Mouse (Mus musculus) embryonic facial prominence, embryonic 11.5 days (tissue): Measurements from ENCODE around the gene Zfp955a. TPM values are rescaled to one million over a fixed set of nuclear protein-coding genes. Genes with fewer than 3 reads are reported as not detected.
"Not testable (repeated sequence)": the region's sequence is repeated elsewhere in the genome, so short reads cannot be mapped to it uniquely, and the experiment has no call there.

Experiments
- ATAC-seq: fragments of 200-750 bp; cut with Nextera tagmentation; replicated peaks from 2 replicates; pipeline ENCODE4 v1.8.0; 2017; ENCODE audit warnings: low read depth; ENCODE audit not compliant: insufficient number of reproducible peaks, low FRiP score, low TSS enrichment
- DNase-seq: peaks from one replicate; pipeline ENCODE4 v3.0.0-alpha.2; 2015; ENCODE audit warnings: low spot score
- H3K27ac ChIP-seq: fragments of 300-500 bp; sonication (generic); replicated peaks from 2 replicates; pipeline ENCODE4 v1.5.1; 2014; ENCODE audit warnings: mild to moderate bottlenecking, low read depth, low read length, control low read depth
- H3K27me3 ChIP-seq: fragments of 300-500 bp; sonication (generic); 2 replicates; pipeline ENCODE4 v1.6.1; 2014; ENCODE audit warnings: mild to moderate bottlenecking, low read length, moderate library complexity, mixed read lengths; ENCODE audit not compliant: control insufficient read depth, insufficient read depth
- H3K36me3 ChIP-seq: fragments of 300-500 bp; sonication (generic); replicated peaks from 2 replicates; pipeline ENCODE4 v1.6.1; 2014; ENCODE audit warnings: low read depth, mild to moderate bottlenecking, low read length, moderate library complexity, mixed read lengths; ENCODE audit not compliant: control insufficient read depth, insufficient read depth
- H3K4me1 ChIP-seq: fragments of 300-500 bp; sonication (generic); 2 replicates; pipeline ENCODE4 v1.6.1; 2014; ENCODE audit warnings: low read length, mixed read lengths; ENCODE audit not compliant: control insufficient read depth, insufficient read depth
- H3K4me2 ChIP-seq: fragments of 300-500 bp; sonication (generic); 2 replicates; pipeline ENCODE4 v1.6.1; 2014; ENCODE audit warnings: low read depth, mild to moderate bottlenecking, control low read depth, low read length, moderate library complexity
- H3K4me3 ChIP-seq: fragments of 300-500 bp; sonication (generic); 2 replicates; pipeline ENCODE4 v1.5.1; 2014; ENCODE audit warnings: low read depth, low read length, control low read depth
- H3K9ac ChIP-seq: fragments of 300-500 bp; sonication (generic); replicated peaks from 2 replicates; pipeline ENCODE4 v1.6.1; 2014; ENCODE audit warnings: mild to moderate bottlenecking, control low read depth, low read length
- H3K9me3 ChIP-seq: fragments of 300-500 bp; sonication (generic); replicated peaks from 2 replicates; pipeline ENCODE4 v1.6.1; 2016; ENCODE audit warnings: mild to moderate bottlenecking, low read length, inconsistent platforms, mixed read lengths; ENCODE audit not compliant: control insufficient read depth
- WGBS: fragments of 180-500 bp; shearing (Covaris S2); extraction: QIAGEN DNeasy Blood & Tissue Kit; methylation state at CpG from one replicate; pipeline ENCODE4 v1.1.7; 2014; 5-methylcytosine and 5-hydroxymethylcytosine counted together
- polyA plus RNA-seq: library from polyadenylated mRNA; unstranded; fragments of >200 nt; fragmentation: Nextera tagmentation; extraction: Ambion mirVana; gene quantifications from 2 replicates; pipeline ENCODE4 v1.2.1, GENCODE M21; 2014

Gene Zfp955a
- 23.5 and 23.7 TPM in 2 replicates for polyA plus RNA-seq

DNA sequence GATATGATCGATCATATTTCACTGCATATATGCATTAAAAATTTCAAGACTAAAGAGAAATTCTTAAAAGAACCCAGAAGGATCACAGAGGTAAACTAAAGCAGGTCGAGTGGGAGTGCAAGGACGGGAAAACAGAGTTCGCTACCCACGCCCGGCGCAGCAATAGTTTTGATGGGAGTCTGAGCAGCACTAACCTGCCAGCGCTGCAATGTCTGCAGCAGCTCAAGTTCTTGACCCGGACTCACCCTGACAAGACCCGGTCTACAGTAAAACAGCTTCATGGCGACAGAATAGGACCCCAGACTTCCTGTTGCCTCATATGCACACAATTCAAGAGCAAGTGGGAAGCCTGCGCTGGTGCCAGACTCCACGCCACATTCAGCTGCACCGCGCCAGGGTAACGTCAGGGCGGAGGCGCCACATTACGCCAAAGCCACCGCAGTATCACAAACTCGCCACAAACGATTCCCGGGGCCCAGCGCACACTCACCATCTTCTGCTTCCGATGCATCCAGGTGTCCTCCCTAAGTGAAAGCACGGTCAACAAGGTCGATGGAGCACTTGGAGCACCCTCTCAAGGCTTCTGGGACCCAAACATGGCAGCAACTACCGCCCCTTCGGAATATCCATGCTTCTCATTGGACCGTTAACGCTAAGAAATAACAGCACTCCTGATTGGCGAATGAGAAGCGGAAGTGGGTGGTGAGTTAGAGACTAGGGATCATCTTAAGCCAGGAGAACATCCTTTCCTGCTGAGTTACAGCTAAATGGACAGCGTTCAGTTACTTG lies at the start of gene Zfp955a:
Gene Zfp955a (minus strand): TSS at position 616 of the 789 bp plus-strand sequence.
- WGBS: 42% methylated on average over 1 of the region's 34 CpGs
- not testable (repeated sequence) for H3K4me2 ChIP-seq, H3K4me3 ChIP-seq

DNA sequence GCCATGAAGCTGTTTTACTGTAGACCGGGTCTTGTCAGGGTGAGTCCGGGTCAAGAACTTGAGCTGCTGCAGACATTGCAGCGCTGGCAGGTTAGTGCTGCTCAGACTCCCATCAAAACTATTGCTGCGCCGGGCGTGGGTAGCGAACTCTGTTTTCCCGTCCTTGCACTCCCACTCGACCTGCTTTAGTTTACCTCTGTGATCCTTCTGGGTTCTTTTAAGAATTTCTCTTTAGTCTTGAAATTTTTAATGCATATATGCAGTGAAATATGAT lies 34.9 kb upstream of the Zfp955a start:
- H3K27me3 ChIP-seq, H3K4me2 ChIP-seq, H3K4me1 ChIP-seq, H3K9ac ChIP-seq, H3K9me3 ChIP-seq, DNase-seq, H3K36me3 ChIP-seq, H3K27ac ChIP-seq, H3K4me3 ChIP-seq: not testable (repeated sequence)
- peak; percentile 50; the same call in 1 of the 2 replicates for ATAC-seq
- no CpG with 5 or more reads among the region's 9 CpGs for WGBS

More for the DNA sequence above, at the start of gene Zfp955a:
- H3K36me3 ChIP-seq, H3K27ac ChIP-seq, H3K9ac ChIP-seq, H3K9me3 ChIP-seq, H3K4me1 ChIP-seq, H3K27me3 ChIP-seq, DNase-seq: not testable (repeated sequence)
- ATAC-seq: peak; percentile 97

DNA sequence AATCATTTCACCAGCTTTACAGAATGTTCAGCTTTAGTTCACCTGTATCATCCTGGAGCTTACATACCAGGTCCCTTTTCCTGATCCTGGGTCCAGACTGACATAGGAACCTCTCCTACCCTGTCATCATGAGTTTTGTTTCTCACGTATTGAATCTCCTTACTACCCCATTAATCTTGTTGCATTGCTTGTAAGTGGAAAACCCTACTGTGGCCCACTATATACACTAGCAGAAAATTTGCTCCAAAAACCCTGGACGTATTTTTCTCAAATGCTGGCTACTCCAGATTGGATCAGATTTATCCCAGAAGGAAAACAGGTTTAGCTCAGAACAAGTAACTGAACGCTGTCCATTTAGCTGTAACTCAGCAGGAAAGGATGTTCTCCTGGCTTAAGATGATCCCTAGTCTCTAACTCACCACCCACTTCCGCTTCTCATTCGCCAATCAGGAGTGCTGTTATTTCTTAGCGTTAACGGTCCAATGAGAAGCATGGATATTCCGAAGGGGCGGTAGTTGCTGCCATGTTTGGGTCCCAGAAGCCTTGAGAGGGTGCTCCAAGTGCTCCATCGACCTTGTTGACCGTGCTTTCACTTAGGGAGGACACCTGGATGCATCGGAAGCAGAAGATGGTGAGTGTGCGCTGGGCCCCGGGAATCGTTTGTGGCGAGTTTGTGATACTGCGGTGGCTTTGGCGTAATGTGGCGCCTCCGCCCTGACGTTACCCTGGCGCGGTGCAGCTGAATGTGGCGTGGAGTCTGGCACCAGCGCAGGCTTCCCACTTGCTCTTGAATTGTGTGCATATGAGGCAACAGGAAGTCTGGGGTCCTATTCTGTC lies 34.3 kb upstream of the Zfp955a start, which contains the start of gene Zfp955b:
Gene Zfp955b (plus strand): TSS at position 506 of the 837 bp plus-strand sequence.
- DNase-seq, H3K4me1 ChIP-seq, H3K4me2 ChIP-seq, H3K36me3 ChIP-seq, H3K27ac ChIP-seq, H3K9ac ChIP-seq, H3K4me3 ChIP-seq, H3K27me3 ChIP-seq, H3K9me3 ChIP-seq: not testable (repeated sequence)
- ATAC-seq: peak; percentile 98
- no CpG with 5 or more reads among the region's 25 CpGs for WGBS

DNA sequence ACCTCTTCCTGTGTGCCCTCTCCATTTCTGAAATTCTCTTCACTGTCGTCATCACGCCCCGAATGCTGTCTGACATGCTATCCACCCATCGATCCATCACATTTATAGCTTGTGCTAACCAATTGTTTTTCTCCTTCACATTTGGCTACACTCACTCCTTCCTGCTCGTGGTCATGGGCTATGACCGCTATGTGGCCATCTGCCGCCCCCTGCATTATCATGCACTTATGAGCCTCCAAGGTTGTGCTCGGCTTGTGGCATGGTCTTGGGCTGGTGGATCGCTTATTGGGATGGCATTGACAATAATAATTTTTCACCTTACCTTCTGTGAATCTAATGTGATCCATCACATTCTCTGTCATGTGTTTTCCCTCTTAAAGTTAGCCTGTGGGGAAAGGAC lies 14.0 kb upstream of the Zfp955a start:
- WGBS: 90% methylated on average over 9 of the region's 9 CpGs
- Histone ChIP-seq H3K27me3 (no peaks in the 10 kb centered on the region), H3K27ac (no peak overlapping the region), H3K36me3 (no peaks in the 10 kb centered on the region), H3K9me3 (no peaks in the 10 kb centered on the region), H3K4me3 (no peak overlapping the region), H3K4me2 (no peak overlapping the region), H3K9ac (no peak overlapping the region), H3K4me1 (no peaks in the 10 kb centered on the region)
- ATAC-seq (no peak), DNase-seq (no peak)

DNA sequence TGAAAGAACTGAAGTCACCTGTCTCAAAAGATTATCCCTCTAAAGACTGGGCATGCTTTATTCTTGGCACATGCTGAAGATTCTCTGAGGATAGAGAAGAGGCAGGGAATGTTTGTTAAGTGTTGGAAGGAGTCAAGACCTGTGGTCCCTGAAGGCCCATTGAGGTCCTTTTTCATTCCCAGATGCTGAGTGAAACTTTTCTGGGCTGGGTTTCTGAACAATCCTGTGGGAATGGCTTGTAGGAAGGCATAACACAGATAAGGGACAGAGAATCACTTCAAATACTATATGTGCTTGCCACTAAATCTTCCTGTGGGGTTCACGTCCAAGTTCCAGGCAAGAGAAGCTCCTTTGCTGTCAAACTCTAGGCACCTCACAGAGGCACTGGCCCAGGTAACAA lies 9.4 kb upstream of the Zfp955a start, which contains the start of gene Olfr63:
Gene Olfr63 (plus strand): TSS at position 301 of the 400 bp plus-strand sequence.
- 77% methylated on average over 1 of the region's 1 CpGs for WGBS
- ATAC-seq: no peak

DNA sequence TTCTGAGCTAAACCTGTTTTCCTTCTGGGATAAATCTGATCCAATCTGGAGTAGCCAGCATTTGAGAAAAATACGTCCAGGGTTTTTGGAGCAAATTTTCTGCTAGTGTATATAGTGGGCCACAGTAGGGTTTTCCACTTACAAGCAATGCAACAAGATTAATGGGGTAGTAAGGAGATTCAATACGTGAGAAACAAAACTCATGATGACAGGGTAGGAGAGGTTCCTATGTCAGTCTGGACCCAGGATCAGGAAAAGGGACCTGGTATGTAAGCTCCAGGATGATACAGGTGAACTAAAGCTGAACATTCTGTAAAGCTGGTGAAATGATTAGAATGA lies 343 bp upstream of the Zfp955a start:
- DNase-seq, H3K27ac ChIP-seq, H3K36me3 ChIP-seq, H3K9ac ChIP-seq, H3K4me1 ChIP-seq, H3K27me3 ChIP-seq, H3K4me3 ChIP-seq, H3K4me2 ChIP-seq, H3K9me3 ChIP-seq, ATAC-seq: not testable (repeated sequence)
- no CpG with 5 or more reads among the region's 2 CpGs for WGBS

More for the DNA sequence above, 9.4 kb upstream of the Zfp955a start, which contains the start of gene Olfr63:
- Histone ChIP-seq H3K4me2 (no peak within 1 kb of the TSS), H3K4me3 (no peak within 1 kb of the TSS), H3K27me3 (no peaks in the 10 kb centered on the region), H3K9me3 (no peaks in the 10 kb centered on the region), H3K36me3 (no peaks in the 10 kb centered on the region), H3K27ac (no peak within 1 kb of the TSS), H3K9ac (no peak within 1 kb of the TSS), H3K4me1 (no peaks in the 10 kb centered on the region)
- no peak for DNase-seq

DNA sequence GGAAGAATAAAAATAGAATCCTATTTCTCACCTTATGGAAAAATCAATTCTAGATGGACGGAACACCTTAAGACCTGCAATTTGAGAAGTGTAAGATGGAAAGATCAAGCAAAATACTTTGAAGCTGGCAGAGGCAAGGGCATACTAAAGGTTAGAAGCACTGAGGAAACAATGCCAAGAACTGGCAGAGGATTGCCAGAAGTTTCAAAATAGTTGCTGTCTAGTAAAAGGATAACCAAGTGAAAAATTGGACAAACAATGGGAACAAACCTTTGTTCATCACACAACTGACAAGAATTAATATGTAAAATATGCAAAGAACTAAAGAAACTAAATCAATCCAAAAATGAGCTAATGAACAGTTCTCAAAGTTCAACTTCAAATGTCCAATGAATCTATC lies 18.3 kb downstream of the Zfp955a start:
- H3K36me3 ChIP-seq, H3K9me3 ChIP-seq, H3K27ac ChIP-seq, H3K4me2 ChIP-seq, DNase-seq, H3K4me1 ChIP-seq, H3K9ac ChIP-seq, ATAC-seq, H3K27me3 ChIP-seq, H3K4me3 ChIP-seq: not testable (repeated sequence)
- 87% methylated on average over 1 of the region's 1 CpGs for WGBS

DNA sequence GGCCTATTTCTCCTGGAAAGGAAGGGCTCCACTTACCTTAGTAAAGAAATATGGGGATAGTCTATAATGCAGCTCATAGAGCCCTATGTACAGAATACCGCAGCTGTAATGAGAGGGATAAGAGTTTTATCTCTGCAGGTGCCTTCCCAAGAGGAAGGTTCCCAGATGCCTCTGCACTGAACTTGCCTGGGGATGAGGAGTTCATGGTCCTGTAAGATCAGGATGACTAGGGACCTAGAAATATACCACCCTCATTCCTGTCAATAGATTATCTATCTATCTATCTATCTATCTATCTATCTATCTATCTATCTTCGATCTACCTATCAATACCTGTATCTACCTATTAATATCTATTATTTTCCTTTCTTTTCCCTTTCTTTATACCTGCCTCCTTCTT lies 33.4 kb downstream of the Zfp955a start, which contains the start of gene Olfr1564:
Gene Olfr1564 (minus strand): TSS at position 101 of the 400 bp plus-strand sequence.
- Histone ChIP-seq H3K9me3 (no peaks in the 10 kb centered on the region), H3K27me3 (no peaks in the 10 kb centered on the region), H3K4me1 (no peaks in the 10 kb centered on the region), H3K4me2 (no peak within 1 kb of the TSS), H3K27ac (no peak within 1 kb of the TSS), H3K9ac (no peak within 1 kb of the TSS), H3K4me3 (no peak within 1 kb of the TSS), H3K36me3 (no peaks in the 10 kb centered on the region)
- WGBS: 81% methylated on average over 2 of the region's 2 CpGs
- DNase-seq (no peak), ATAC-seq (no peak)
